Comparison of ENCODE assay signal across 19 mouse cellular contexts in genomic region chr15:74164186-74164956, GRCm38 (mm10).
DNase-seq lines count a peak whose midpoint lies in the region; ATAC-seq lines count a peak whose summit lies in the region.
"Had no signal": no experiment of that assay in that cellular context is flagged by ENCODE, and none has a peak within 500 bp of the region (broad histone marks: within the 10 kb centered on the region; RNA-seq: fewer than 3 reads in every experiment).

No protein-coding gene starts in this region.

- 81% methylated on average over 10 of the region's 10 CpGs for WGBS in forebrain, embryonic 10.5 days
- 74% methylated on average over 10 of the region's 10 CpGs for WGBS in forebrain, embryonic 16.5 days
- WGBS in hindbrain, embryonic 12.5 days: 52% methylated on average over 10 of the region's 10 CpGs
- 47% methylated on average over 10 of the region's 10 CpGs for WGBS in hindbrain, embryonic 14.5 days
- 43% methylated on average over 10 of the region's 10 CpGs for WGBS in hindbrain, embryonic 13.5 days

- no peak overlapping the region for H3K4me2 ChIP-seq in forebrain, embryonic 16.5 days (ENCODE audit: low read length)
- H3K4me2 ChIP-seq in hindbrain, embryonic 12.5 days (replicated peaks): no peak overlapping the region
- no peak overlapping the region for H3K4me2 ChIP-seq in hindbrain, embryonic 14.5 days (replicated peaks)
- H3K4me2 ChIP-seq in hindbrain, embryonic 13.5 days: no peak overlapping the region
- H3K4me2 ChIP-seq: heart, embryonic 11.5 days; intestine, embryonic 15.5 days had no signal

- 0 out of 2 replicates have a peak overlapping the region, but pooled peaks have one; percentile 25 for H3K27ac ChIP-seq in forebrain, embryonic 10.5 days
- no peak overlapping the region for H3K27ac ChIP-seq in forebrain, embryonic 16.5 days (ENCODE audit: low read length)
- peak overlapping the region; percentile 42; the same call in 1 of the 2 replicates for H3K27ac ChIP-seq in hindbrain, embryonic 12.5 days
- no peak overlapping the region for H3K27ac ChIP-seq in hindbrain, embryonic 14.5 days
- H3K27ac ChIP-seq in hindbrain, embryonic 13.5 days: 0 out of 2 replicates have a peak overlapping the region, but pooled peaks have one; percentile 73
- H3K27ac ChIP-seq: intestine, embryonic 15.5 days; macrophage had no signal

- peaks cover 23% of the 10 kb centered on the region; the same call in 1 of the 2 replicates for H3K27me3 ChIP-seq in forebrain, embryonic 10.5 days (ENCODE audit: poor library complexity, severe bottlenecking)
- no peaks in the 10 kb centered on the region for H3K27me3 ChIP-seq in forebrain, embryonic 16.5 days (replicated peaks; ENCODE audit: control insufficient read depth, insufficient read depth, low read length)
- H3K27me3 ChIP-seq in hindbrain, embryonic 12.5 days: no peaks in the 10 kb centered on the region; the same call in 1 of the 2 replicates
- no peaks in the 10 kb centered on the region for H3K27me3 ChIP-seq in hindbrain, embryonic 14.5 days (ENCODE audit: control insufficient read depth, insufficient read depth, low read length)
- H3K27me3 ChIP-seq in hindbrain, embryonic 13.5 days: 0 out of 2 replicates have a peak, but pooled peaks cover 3% of the 10 kb centered on the region
- H3K27me3 ChIP-seq: intestine, embryonic 15.5 days had no signal

- no peaks in the 10 kb centered on the region for H3K36me3 ChIP-seq in forebrain, embryonic 10.5 days (replicated peaks)
- H3K36me3 ChIP-seq in forebrain, embryonic 16.5 days (ENCODE audit: control insufficient read depth, insufficient read depth): no peaks in the 10 kb centered on the region
- no peaks in the 10 kb centered on the region for H3K36me3 ChIP-seq in hindbrain, embryonic 12.5 days
- H3K36me3 ChIP-seq in hindbrain, embryonic 14.5 days (replicated peaks; ENCODE audit: control insufficient read depth, insufficient read depth): no peaks in the 10 kb centered on the region
- H3K36me3 ChIP-seq in hindbrain, embryonic 13.5 days: no peaks in the 10 kb centered on the region
- H3K36me3 ChIP-seq: intestine, embryonic 15.5 days had no signal

- H3K9me3 ChIP-seq in forebrain, embryonic 10.5 days: no peaks in the 10 kb centered on the region
- H3K9me3 ChIP-seq in forebrain, embryonic 16.5 days (ENCODE audit: control insufficient read depth, low read length): no peaks in the 10 kb centered on the region
- no peaks in the 10 kb centered on the region for H3K9me3 ChIP-seq in hindbrain, embryonic 12.5 days (replicated peaks)
- no peaks in the 10 kb centered on the region for H3K9me3 ChIP-seq in hindbrain, embryonic 14.5 days (ENCODE audit: control insufficient read depth, low read length)
- H3K9me3 ChIP-seq in hindbrain, embryonic 13.5 days: no peaks in the 10 kb centered on the region
- H3K9me3 ChIP-seq: intestine, embryonic 15.5 days had no signal

- ATAC-seq in forebrain, embryonic 16.5 days: no peak
- peak; percentile 30; the same call in 1 of the 2 replicates for ATAC-seq in hindbrain, embryonic 12.5 days (ENCODE audit: low FRiP score)
- ATAC-seq in hindbrain, embryonic 14.5 days (ENCODE audit: low FRiP score): no peak
- no peak for ATAC-seq in hindbrain, embryonic 13.5 days (ENCODE audit: low FRiP score)
- ATAC-seq: intestine, embryonic 15.5 days; Patski had no signal

- H3K4me1 ChIP-seq in forebrain, embryonic 10.5 days: peaks cover 36% of the 10 kb centered on the region
- H3K4me1 ChIP-seq in forebrain, embryonic 16.5 days (replicated peaks; ENCODE audit: control insufficient read depth, insufficient read depth, low read length): peaks cover 23% of the 10 kb centered on the region
- peaks cover 33% of the 10 kb centered on the region for H3K4me1 ChIP-seq in hindbrain, embryonic 12.5 days
- H3K4me1 ChIP-seq in hindbrain, embryonic 14.5 days (replicated peaks; ENCODE audit: control insufficient read depth, insufficient read depth, low read length): peaks cover 15% of the 10 kb centered on the region; the same call in 1 of the 2 replicates
- H3K4me1 ChIP-seq in hindbrain, embryonic 13.5 days (replicated peaks): peaks cover 49% of the 10 kb centered on the region
- H3K4me1 ChIP-seq: intestine, embryonic 15.5 days had no signal

- intact Hi-C loops in gastrocnemius, postnatal 36 days (cut with DNase I): no loop called here

- no peak for DNase-seq in forebrain, embryonic 10.5 days (ENCODE audit: extremely low spot score, low spot score)
- DNase-seq in hindbrain, embryonic 14.5 days (ENCODE audit: low spot score): no peak
- peak; percentile 32 for DNase-seq in adrenal gland, postnatal 14 days
- no peak for DNase-seq in gastrocnemius, postnatal 36 days
- no peak for DNase-seq in layer of hippocampus, postnatal 36 days
- DNase-seq: cerebellum, adult 8-10 months; gastrocnemius, postnatal 10 days; heart, adult 11 months; kidney, adult 8-10 months; kidney, postnatal 14 days; thymus, adult 2 months; thymus, postnatal 4 days had no signal

- H3K4me3 ChIP-seq in forebrain, embryonic 10.5 days: no peak overlapping the region
- H3K4me3 ChIP-seq in forebrain, embryonic 16.5 days (replicated peaks; ENCODE audit: low read length): no peak overlapping the region
- no peak overlapping the region for H3K4me3 ChIP-seq in hindbrain, embryonic 12.5 days
- no peak overlapping the region for H3K4me3 ChIP-seq in hindbrain, embryonic 14.5 days (replicated peaks; ENCODE audit: low read length)
- no peak overlapping the region for H3K4me3 ChIP-seq in hindbrain, embryonic 13.5 days
- H3K4me3 ChIP-seq: intestine, embryonic 15.5 days had no signal

- no peak overlapping the region for H3K9ac ChIP-seq in forebrain, embryonic 16.5 days (replicated peaks; ENCODE audit: low read depth, low read length)
- H3K9ac ChIP-seq in hindbrain, embryonic 12.5 days: no peak overlapping the region
- H3K9ac ChIP-seq in hindbrain, embryonic 14.5 days: no peak overlapping the region
- H3K9ac ChIP-seq in hindbrain, embryonic 13.5 days: no peak overlapping the region
- H3K9ac ChIP-seq: intestine, embryonic 15.5 days had no signal

Comparison
In these comparisons a context has a peak if more than half of its experiments do, and no peak if none do; other contexts are left out.
1. H3K27ac ChIP-seq: peak in forebrain, embryonic 10.5 days (single experiment), hindbrain, embryonic 12.5 days (single experiment) and hindbrain, embryonic 13.5 days (single experiment); none in forebrain, embryonic 16.5 days (single experiment) and hindbrain, embryonic 14.5 days (single experiment).